Mouse (Mus musculus) embryonic facial prominence, embryonic 11.5 days (tissue): ENCODE data around the gene Creg2. TPM values are rescaled to one million over a fixed set of nuclear protein-coding genes. Genes with fewer than 3 reads are reported as not detected.
"Not testable (repeated sequence)": the region's sequence is repeated elsewhere in the genome, so short reads cannot be mapped to it uniquely, and the experiment has no call there.

Experiments
- ATAC-seq: fragments of 200-750 bp; cut with Nextera tagmentation; replicated peaks from 2 replicates; pipeline ENCODE4 v1.8.0; 2017; ENCODE audit warnings: low read depth; ENCODE audit not compliant: insufficient number of reproducible peaks, low FRiP score, low TSS enrichment
- DNase-seq: peaks from one replicate; pipeline ENCODE4 v3.0.0-alpha.2; 2015; ENCODE audit warnings: low spot score
- H3K27ac ChIP-seq: fragments of 300-500 bp; sonication (generic); replicated peaks from 2 replicates; pipeline ENCODE4 v1.5.1; 2014; ENCODE audit warnings: mild to moderate bottlenecking, low read depth, low read length, control low read depth
- H3K27me3 ChIP-seq: fragments of 300-500 bp; sonication (generic); 2 replicates; pipeline ENCODE4 v1.6.1; 2014; ENCODE audit warnings: mild to moderate bottlenecking, low read length, moderate library complexity, mixed read lengths; ENCODE audit not compliant: control insufficient read depth, insufficient read depth
- H3K36me3 ChIP-seq: fragments of 300-500 bp; sonication (generic); replicated peaks from 2 replicates; pipeline ENCODE4 v1.6.1; 2014; ENCODE audit warnings: low read depth, mild to moderate bottlenecking, low read length, moderate library complexity, mixed read lengths; ENCODE audit not compliant: control insufficient read depth, insufficient read depth
- H3K4me1 ChIP-seq: fragments of 300-500 bp; sonication (generic); 2 replicates; pipeline ENCODE4 v1.6.1; 2014; ENCODE audit warnings: low read length, mixed read lengths; ENCODE audit not compliant: control insufficient read depth, insufficient read depth
- H3K4me2 ChIP-seq: fragments of 300-500 bp; sonication (generic); 2 replicates; pipeline ENCODE4 v1.6.1; 2014; ENCODE audit warnings: low read depth, mild to moderate bottlenecking, control low read depth, low read length, moderate library complexity
- H3K4me3 ChIP-seq: fragments of 300-500 bp; sonication (generic); 2 replicates; pipeline ENCODE4 v1.5.1; 2014; ENCODE audit warnings: low read depth, low read length, control low read depth
- H3K9ac ChIP-seq: fragments of 300-500 bp; sonication (generic); replicated peaks from 2 replicates; pipeline ENCODE4 v1.6.1; 2014; ENCODE audit warnings: mild to moderate bottlenecking, control low read depth, low read length
- H3K9me3 ChIP-seq: fragments of 300-500 bp; sonication (generic); replicated peaks from 2 replicates; pipeline ENCODE4 v1.6.1; 2016; ENCODE audit warnings: mild to moderate bottlenecking, low read length, inconsistent platforms, mixed read lengths; ENCODE audit not compliant: control insufficient read depth
- WGBS: fragments of 180-500 bp; shearing (Covaris S2); extraction: QIAGEN DNeasy Blood & Tissue Kit; methylation state at CpG from one replicate; pipeline ENCODE4 v1.1.7; 2014; 5-methylcytosine and 5-hydroxymethylcytosine counted together
- polyA plus RNA-seq: library from polyadenylated mRNA; unstranded; fragments of >200 nt; fragmentation: Nextera tagmentation; extraction: Ambion mirVana; gene quantifications from 2 replicates; pipeline ENCODE4 v1.2.1, GENCODE M21; 2014

Gene Creg2
- polyA plus RNA-seq, 1 experiment from 2014 or later, result 0.22 TPM

- Histone ChIP-seq H3K36me3 (no peaks in the 10 kb centered on the region), H3K4me3 (no peak overlapping the region), H3K27ac (no peak overlapping the region), H3K9me3 (no peaks in the 10 kb centered on the region), H3K9ac (no peak overlapping the region), H3K4me2 (no peak overlapping the region), H3K4me1 (no peaks in the 10 kb centered on the region), H3K27me3 (no peaks in the 10 kb centered on the region)
- 67% methylated on average over 5 of the region's 5 CpGs for WGBS
- ATAC-seq, result no peak
- DNase-seq, result no peak
These were observed 38.8 kb downstream of the Creg2 start for GRCm38 (mm10) chr1:39612491-39612890.

- Histone ChIP-seq H3K4me3 (no peak overlapping the region), H3K9me3 (no peaks in the 10 kb centered on the region), H3K27ac (no peak overlapping the region), H3K36me3 (no peaks in the 10 kb centered on the region), H3K9ac (no peak overlapping the region), H3K27me3 (no peaks in the 10 kb centered on the region), H3K4me1 (no peaks in the 10 kb centered on the region), H3K4me2 (no peak overlapping the region)
- DNase-seq (no peak), ATAC-seq (no peak)
- 70% methylated on average over 8 of the region's 8 CpGs for whole genome bisulfite sequencing
These were observed 42.7 kb downstream of the Creg2 start for GRCm38 (mm10) chr1:39608534-39608933.

- Histone ChIP-seq H3K4me3 (no peak overlapping the region), H3K27ac (no peak overlapping the region), H3K36me3 (no peaks in the 10 kb centered on the region), H3K9me3 (no peaks in the 10 kb centered on the region), H3K27me3 (no peaks in the 10 kb centered on the region), H3K4me2 (no peak overlapping the region), H3K4me1 (no peaks in the 10 kb centered on the region), H3K9ac (no peak overlapping the region)
- 88% methylated on average over 3 of the region's 3 CpGs for WGBS
- DNase-seq, result no peak
- no peak for ATAC-seq
These were observed 48.8 kb downstream of the Creg2 start for GRCm38 (mm10) chr1:39602477-39602876.

GRCm38 (mm10) chr1:39598726-39599125 lies 52.5 kb downstream of the Creg2 start:
- H3K4me3 ChIP-seq, result no peak overlapping the region
- no peaks in the 10 kb centered on the region for H3K27me3 ChIP-seq
- H3K27ac ChIP-seq, result no peak overlapping the region
- no peaks in the 10 kb centered on the region for H3K4me1 ChIP-seq
- DNase-seq (no peak), ATAC-seq (no peak)
- no peaks in the 10 kb centered on the region for H3K9me3 ChIP-seq
- H3K4me2 ChIP-seq, result no peak overlapping the region
- H3K9ac ChIP-seq, result no peak overlapping the region
- no peaks in the 10 kb centered on the region for H3K36me3 ChIP-seq
- WGBS, result 78% methylated on average over 11 of the region's 11 CpGs

- not testable (repeated sequence) for H3K27me3 ChIP-seq, DNase-seq, H3K27ac ChIP-seq, ATAC-seq, H3K9me3 ChIP-seq, H3K4me3 ChIP-seq, H3K4me1 ChIP-seq, H3K36me3 ChIP-seq, H3K9ac ChIP-seq, H3K4me2 ChIP-seq
- WGBS, result 93% methylated on average over 9 of the region's 9 CpGs
These were observed 54.1 kb downstream of the Creg2 start for GRCm38 (mm10) chr1:39597135-39597534.

GRCm38 (mm10) chr1:39593836-39594235 lies 57.4 kb downstream of the Creg2 start:
- H3K4me1 ChIP-seq, result no peaks in the 10 kb centered on the region
- H3K9me3 ChIP-seq, result no peaks in the 10 kb centered on the region
- no peak overlapping the region for H3K4me2 ChIP-seq
- ATAC-seq (no peak), DNase-seq (no peak)
- no peak overlapping the region for H3K9ac ChIP-seq
- no peak overlapping the region for H3K27ac ChIP-seq
- no peak overlapping the region for H3K4me3 ChIP-seq
- no peaks in the 10 kb centered on the region for H3K27me3 ChIP-seq
- 81% methylated on average over 10 of the region's 10 CpGs for WGBS
- H3K36me3 ChIP-seq, result no peaks in the 10 kb centered on the region

- H3K9me3 ChIP-seq, result no peaks in the 10 kb centered on the region
- ATAC-seq (no peak), DNase-seq (no peak)
- H3K4me3 ChIP-seq, result no peak overlapping the region
- no peak overlapping the region for H3K4me2 ChIP-seq
- H3K27me3 ChIP-seq, result no peaks in the 10 kb centered on the region
- no peaks in the 10 kb centered on the region for H3K4me1 ChIP-seq
- 73% methylated on average over 4 of the region's 4 CpGs for WGBS
- no peak overlapping the region for H3K27ac ChIP-seq
- H3K36me3 ChIP-seq, result no peaks in the 10 kb centered on the region
- no peak overlapping the region for H3K9ac ChIP-seq
These were observed 59.2 kb downstream of the Creg2 start for GRCm38 (mm10) chr1:39592090-39592489.

- H3K27ac ChIP-seq, H3K4me3 ChIP-seq, H3K27me3 ChIP-seq, H3K9me3 ChIP-seq, DNase-seq, H3K36me3 ChIP-seq, ATAC-seq, H3K4me1 ChIP-seq, H3K4me2 ChIP-seq, H3K9ac ChIP-seq: not testable (repeated sequence)
- WGBS, result 67% methylated on average over 1 of the region's 1 CpGs
These were observed 59.7 kb downstream of the Creg2 start for GRCm38 (mm10) chr1:39591557-39591956.
